Comparison of ENCODE assay signal across 14 mouse cellular contexts in the genomic region with DNA sequence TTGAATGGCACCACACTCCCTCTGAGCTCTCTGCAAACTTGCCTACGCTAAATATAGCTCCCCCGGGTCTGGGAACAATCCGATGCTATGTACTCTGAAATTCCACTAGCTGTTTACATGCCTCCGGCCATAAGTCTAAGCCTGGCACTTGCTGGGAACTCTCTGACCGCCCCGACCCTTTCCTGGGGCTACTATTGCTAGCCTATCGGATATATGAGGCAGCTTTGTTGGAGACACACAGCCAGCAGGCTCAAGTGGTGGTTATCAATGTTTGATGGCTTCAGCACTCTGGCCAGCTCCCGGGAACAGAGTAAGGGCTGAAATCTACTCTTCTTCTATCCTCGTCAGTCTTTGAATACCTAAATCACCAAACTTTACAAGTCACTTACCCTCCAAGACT. TPM values are rescaled to one million over a fixed set of nuclear protein-coding genes. Genes with fewer than 3 reads are reported as not detected.
DNase-seq lines count a peak whose midpoint lies in the region; ATAC-seq lines count a peak whose summit lies in the region.
"Had no signal": no experiment of that assay in that cellular context is flagged by ENCODE, and none has a peak within 500 bp of the region (broad histone marks: within the 10 kb centered on the region; RNA-seq: fewer than 3 reads in every experiment).

No protein-coding gene starts in this region.

- H3K9me3 ChIP-seq in intestine, embryonic 14.5 days (ENCODE audit: control insufficient read depth, low read length): no peaks in the 10 kb centered on the region
- no peaks in the 10 kb centered on the region for H3K9me3 ChIP-seq in intestine, embryonic 16.5 days (ENCODE audit: control insufficient read depth, low read length)
- H3K9me3 ChIP-seq: limb, embryonic 13.5 days had no signal

- peak; percentile 52 for DNase-seq in adrenal gland, postnatal 10 days
- DNase-seq in adrenal gland, postnatal 4 days (ENCODE audit: low spot score in 2 of 2): no peak
- peak; percentile 78 for DNase-seq in intestine, embryonic 14.5 days (ENCODE audit: low spot score)
- peak; percentile 53 for DNase-seq in testis, postnatal 10 days (ENCODE audit: low spot score)
- no peak for DNase-seq in testis, postnatal 14 days (ENCODE audit: low spot score)
- DNase-seq in yolk sac, embryonic 10.5 days (ENCODE audit: low spot score): peak; percentile 54
- no peak for DNase-seq in gastrocnemius, postnatal 14 days

- no peak overlapping the region for H3K27ac ChIP-seq in intestine, embryonic 14.5 days (ENCODE audit: low read depth)
- H3K27ac ChIP-seq in intestine, embryonic 16.5 days (ENCODE audit: low read length): no peak overlapping the region
- H3K27ac ChIP-seq: limb, embryonic 13.5 days had no signal

- no peak overlapping the region for H3K4me2 ChIP-seq in intestine, embryonic 14.5 days (ENCODE audit: low read length)
- H3K4me2 ChIP-seq in intestine, embryonic 16.5 days (ENCODE audit: low read depth, low read length): no peak overlapping the region
- H3K4me2 ChIP-seq: limb, embryonic 13.5 days had no signal

- no peaks in the 10 kb centered on the region for H3K4me1 ChIP-seq in intestine, embryonic 14.5 days (replicated peaks; ENCODE audit: control insufficient read depth, insufficient read depth, low read length)
- no peaks in the 10 kb centered on the region for H3K4me1 ChIP-seq in intestine, embryonic 16.5 days (ENCODE audit: control insufficient read depth, insufficient read depth, low read length)
- H3K4me1 ChIP-seq: limb, embryonic 13.5 days; megakaryocyte, embryonic 14.5 days had no signal

- no peaks in the 10 kb centered on the region for H3K27me3 ChIP-seq in intestine, embryonic 14.5 days (replicated peaks; ENCODE audit: control insufficient read depth, insufficient read depth, low read length)
- no peaks in the 10 kb centered on the region for H3K27me3 ChIP-seq in intestine, embryonic 16.5 days (replicated peaks; ENCODE audit: control insufficient read depth, insufficient read depth, low read length)

- intact Hi-C loops in gastrocnemius, postnatal 14 days (cut with DNase I; ENCODE audit: low total_unique reads): no loop called here

- H3K36me3 ChIP-seq in intestine, embryonic 14.5 days (ENCODE audit: control insufficient read depth, insufficient read depth, low read length): no peaks in the 10 kb centered on the region
- H3K36me3 ChIP-seq in intestine, embryonic 16.5 days (ENCODE audit: control insufficient read depth, insufficient read depth, low read length): no peaks in the 10 kb centered on the region
- H3K36me3 ChIP-seq: limb, embryonic 13.5 days had no signal

- WGBS in intestine, embryonic 14.5 days: 46% methylated on average over 9 of the region's 9 CpGs
- WGBS in intestine, embryonic 16.5 days: 44% methylated on average over 9 of the region's 9 CpGs

- ATAC-seq in intestine, embryonic 14.5 days (replicated peaks; ENCODE audit: low FRiP score, low TSS enrichment, low read depth): no peak
- ATAC-seq in intestine, embryonic 16.5 days: no peak
- ATAC-seq: Patski had no signal

- no peak overlapping the region for H3K4me3 ChIP-seq in intestine, embryonic 14.5 days (ENCODE audit: low read depth, low read length)
- H3K4me3 ChIP-seq in intestine, embryonic 16.5 days (ENCODE audit: low read length): no peak overlapping the region
- H3K4me3 ChIP-seq: erythroblast, embryonic 14.5 days; limb, embryonic 13.5 days; megakaryocyte, embryonic 14.5 days had no signal

- no peak overlapping the region for H3K9ac ChIP-seq in intestine, embryonic 14.5 days (ENCODE audit: low read length)
- no peak overlapping the region for H3K9ac ChIP-seq in intestine, embryonic 16.5 days (ENCODE audit: low read depth, low read length)
- H3K9ac ChIP-seq: limb, embryonic 13.5 days had no signal

RNA-seq across cellular contexts. Expression of gene Umodl1, which starts 15.9 kb away (rescaled TPM):
- total RNA-seq in adrenal gland, postnatal 10 days (2021): under 1 TPM; 0.06 to 0.09 TPM
- under 1 TPM in 1 of 2 experiments, not detected in 1; 0.08 TPM for total RNA-seq in adrenal gland, postnatal 4 days (2021)
- polyA plus RNA-seq in intestine, embryonic 14.5 days (2014; fragmentation: Nextera tagmentation; extraction: Ambion mirVana): not detected in 2 replicates
- not detected in 2 replicates for polyA plus RNA-seq in intestine, embryonic 16.5 days (2015; fragmentation: Nextera tagmentation; extraction: Ambion mirVana)
- under 1 TPM in 1 of 2 experiments, not detected in 1; 0.16 TPM for total RNA-seq in gastrocnemius, postnatal 14 days (2021)
- total RNA-seq: heart, postnatal 14 days had no signal
- polyA plus RNA-seq: limb, embryonic 13.5 days; Patski; stomach, embryonic 14.5 days had no signal

RNA-seq across cellular contexts. Expression of gene Glp1r, which starts 36.9 kb away (rescaled TPM):
- total RNA-seq in adrenal gland, postnatal 10 days (2021): under 1 TPM; 0.21 to 0.45 TPM
- 1 to 10 TPM in 1 of 2 experiments, under 1 TPM in 1; 0.37 to 2.9 TPM for total RNA-seq in adrenal gland, postnatal 4 days (2021)
- 0.31 and 0.37 TPM in 2 replicates for polyA plus RNA-seq in intestine, embryonic 14.5 days (2014; fragmentation: Nextera tagmentation; extraction: Ambion mirVana)
- 0.34 and 0.54 TPM in 2 replicates for polyA plus RNA-seq in intestine, embryonic 16.5 days (2015; fragmentation: Nextera tagmentation; extraction: Ambion mirVana)
- total RNA-seq in gastrocnemius, postnatal 14 days (2021): not detected
- polyA plus RNA-seq: erythroblast, embryonic 14.5 days; limb, embryonic 13.5 days; Patski had no signal

Comparison
In these comparisons a context has a peak if more than half of its experiments do, and no peak if none do; other contexts are left out.
1. DNase-seq: peak in adrenal gland, postnatal 10 days (single experiment), intestine, embryonic 14.5 days (single experiment), testis, postnatal 10 days (single experiment) and yolk sac, embryonic 10.5 days (single experiment); none in adrenal gland, postnatal 4 days (0 of 2), testis, postnatal 14 days (single experiment) and gastrocnemius, postnatal 14 days (single experiment).